ENCODE assay signal across 19 mouse cellular contexts in genomic region chr11:35732366-35732765, GRCm38 (mm10). TPM values are rescaled to one million over a fixed set of nuclear protein-coding genes. Genes with fewer than 3 reads are reported as not detected.
DNase-seq lines count a peak whose midpoint lies in the region; ATAC-seq and TF ChIP-seq lines count a peak whose summit lies in the region.
"Had no signal": no experiment of that assay in that cellular context is flagged by ENCODE, and none has a peak within 500 bp of the region (broad histone marks: within the 10 kb centered on the region; RNA-seq: fewer than 3 reads in every experiment).

No protein-coding gene starts in this region.

- H3K27me3 ChIP-seq in liver, embryonic 14.5 days (ENCODE audit: control insufficient read depth, insufficient read depth, low read length) = no peaks in the 10 kb centered on the region
- H3K27me3 ChIP-seq in liver, embryonic 12.5 days (replicated peaks) = no peaks in the 10 kb centered on the region
- H3K27me3 ChIP-seq: forebrain, embryonic 12.5 days; limb, embryonic 13.5 days; stomach, embryonic 15.5 days had no signal

- 0 out of 2 replicates have a peak, but pooled peaks have one; percentile 21 for ATAC-seq in liver, embryonic 14.5 days (ENCODE audit: insufficient read depth)
- no peak for ATAC-seq in liver, embryonic 12.5 days
- ATAC-seq: hindbrain, embryonic 16.5 days had no signal

- no peak overlapping the region for H3K4me2 ChIP-seq in liver, embryonic 14.5 days (ENCODE audit: low read depth)
- no peak overlapping the region for H3K4me2 ChIP-seq in liver, embryonic 12.5 days
- H3K4me2 ChIP-seq: forebrain, embryonic 12.5 days; limb, embryonic 13.5 days; midbrain, embryonic 11.5 days; stomach, embryonic 15.5 days had no signal

- no peaks in the 10 kb centered on the region for H3K9me3 ChIP-seq in liver, embryonic 14.5 days (ENCODE audit: control insufficient read depth, low read length)
- no peaks in the 10 kb centered on the region for H3K9me3 ChIP-seq in liver, embryonic 12.5 days (replicated peaks)
- H3K9me3 ChIP-seq: forebrain, embryonic 12.5 days; limb, embryonic 13.5 days; stomach, embryonic 15.5 days had no signal

- TF ChIP-seq EP300 in liver, embryonic 14.5 days (IDR thresholded peaks at IDR 0.05; ENCODE audit: low read depth) = no peak

- whole genome bisulfite sequencing in liver, embryonic 14.5 days (ENCODE audit: insufficient replicate concordance) = 28% methylated on average over 1 of the region's 1 CpGs
- WGBS in liver, embryonic 12.5 days (ENCODE audit: insufficient replicate concordance) = 41% methylated on average over 1 of the region's 1 CpGs

- peak; percentile 21 for DNase-seq in embryo, embryonic 10.5 days (ENCODE audit: low spot score)
- no peak for DNase-seq in embryo, embryonic 9.5 days (ENCODE audit: extremely low spot score)
- DNase-seq in liver, embryonic 14.5 days (ENCODE audit: low read depth in 3 of 3, low spot score in 3 of 3) = peak; percentile 1 to 20 (median 11)
- peak; percentile 48 for DNase-seq in kidney, postnatal 14 days
- no peak for DNase-seq in cerebellum, adult 11 months
- DNase-seq in frontal cortex, postnatal 25 days (ENCODE audit: low spot score in 2 of 2) = no peak
- DNase-seq in right cerebral cortex, postnatal 14 days = no peak
- DNase-seq: cerebellum, adult 11-12 months; cerebellum, postnatal 14 days; gastrocnemius, postnatal 10 days; heart, adult 11 months; heart, postnatal 36 days; thymus, adult 18-20 months had no signal

- H3K4me1 ChIP-seq in liver, embryonic 14.5 days (replicated peaks; ENCODE audit: control insufficient read depth in 2 of 2, insufficient read depth in 2 of 2, low read length in 1 of 2) = no peaks in the 10 kb centered on the region
- H3K4me1 ChIP-seq in liver, embryonic 12.5 days = no peaks in the 10 kb centered on the region
- H3K4me1 ChIP-seq: forebrain, embryonic 12.5 days; limb, embryonic 13.5 days; stomach, embryonic 15.5 days had no signal

- H3K4me3 ChIP-seq in liver, embryonic 14.5 days (ENCODE audit: insufficient read depth in 1 of 2, low read depth in 2 of 2, low read length in 2 of 2) = no peak overlapping the region
- H3K4me3 ChIP-seq in liver, embryonic 12.5 days = no peak overlapping the region
- H3K4me3 ChIP-seq: forebrain, embryonic 12.5 days; limb, embryonic 13.5 days; stomach, embryonic 15.5 days had no signal

- TF ChIP-seq CTCF in liver, embryonic 14.5 days (IDR thresholded peaks at IDR 0.05; ENCODE audit: low read depth) = no peak

- no peak overlapping the region for H3K9ac ChIP-seq in liver, embryonic 14.5 days (replicated peaks)
- H3K9ac ChIP-seq in liver, embryonic 12.5 days = no peak overlapping the region
- H3K9ac ChIP-seq: forebrain, embryonic 12.5 days; limb, embryonic 13.5 days; stomach, embryonic 15.5 days had no signal

- no peaks in the 10 kb centered on the region for H3K36me3 ChIP-seq in liver, embryonic 14.5 days (replicated peaks; ENCODE audit: control insufficient read depth, insufficient read depth, low read depth)
- H3K36me3 ChIP-seq in liver, embryonic 12.5 days = no peaks in the 10 kb centered on the region
- H3K36me3 ChIP-seq: forebrain, embryonic 12.5 days; limb, embryonic 13.5 days; stomach, embryonic 15.5 days had no signal

- H3K27ac ChIP-seq in liver, embryonic 14.5 days = no peak overlapping the region
- H3K27ac ChIP-seq in liver, embryonic 12.5 days = no peak overlapping the region
- H3K27ac ChIP-seq: forebrain, embryonic 12.5 days; limb, embryonic 13.5 days; stomach, embryonic 15.5 days had no signal

RNA-seq across cellular contexts. Expression of gene Pank3, which starts 36.9 kb away (rescaled TPM):
- polyA plus RNA-seq in liver, embryonic 14.5 days (2012; rRNA removed) = 3.1 and 4.0 TPM in 2 replicates
- 4.4 and 5.8 TPM in 2 replicates for polyA plus RNA-seq in liver, embryonic 14.5 days (2014; fragmentation: Nextera tagmentation; extraction: Ambion mirVana)
- polyA plus RNA-seq in liver, embryonic 12.5 days (2016; fragmentation: Nextera tagmentation; extraction: Ambion mirVana) = 7.6 and 8.2 TPM in 2 replicates

Comparison
In these comparisons a context has a peak if more than half of its experiments do, and no peak if none do; other contexts are left out.
1. DNase-seq: peak in embryo, embryonic 10.5 days (single experiment), liver, embryonic 14.5 days (3 of 3) and kidney, postnatal 14 days (single experiment); none in embryo, embryonic 9.5 days (single experiment), cerebellum, adult 11 months (single experiment), frontal cortex, postnatal 25 days (0 of 2) and right cerebral cortex, postnatal 14 days (single experiment).